8 mouse cellular contexts compared by ENCODE assay signal in the genomic region with DNA sequence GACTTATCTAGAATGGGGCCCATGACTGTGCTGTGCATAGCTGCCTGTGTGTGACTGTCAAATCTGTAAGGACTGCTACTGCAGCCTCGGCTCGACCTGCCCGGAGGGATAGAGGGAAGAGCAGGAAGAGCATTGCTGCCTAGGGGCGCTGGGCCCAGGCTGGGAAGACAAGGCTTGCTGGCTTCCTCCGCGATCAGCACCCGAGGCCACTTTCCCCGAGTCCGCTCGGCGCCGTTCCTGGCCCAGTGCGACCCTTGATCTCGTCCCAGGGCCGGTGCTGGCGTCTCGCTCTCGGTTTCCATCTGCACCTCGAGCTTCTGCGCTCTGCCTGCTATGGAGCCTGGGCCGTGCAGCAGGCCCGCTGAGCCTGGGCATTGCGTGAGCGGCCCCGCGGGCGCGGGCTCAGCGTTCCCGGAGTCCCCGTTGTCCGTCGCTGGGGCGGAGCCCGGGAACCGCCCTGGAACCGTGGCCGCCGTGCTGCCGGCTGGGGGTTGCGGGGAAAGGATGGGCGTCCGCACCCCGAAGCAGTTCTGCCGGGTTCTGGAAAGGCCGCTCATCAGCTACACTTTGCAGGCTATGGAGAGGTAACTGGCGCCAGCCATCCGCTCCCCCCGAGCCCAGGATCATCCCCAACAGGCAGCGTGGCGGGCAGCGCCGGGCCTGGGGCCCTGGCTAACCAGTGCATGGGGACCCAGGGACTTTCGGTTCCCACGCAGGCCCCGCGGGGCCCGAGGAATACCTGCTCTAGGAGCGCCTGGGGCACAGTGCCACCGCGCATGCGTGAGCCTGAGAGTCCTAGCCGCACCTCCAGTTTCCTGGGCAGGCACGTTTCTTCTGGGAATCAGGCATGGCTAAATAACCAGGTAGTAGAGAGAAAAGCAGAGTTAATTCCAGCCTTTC. TPM values are rescaled to one million over a fixed set of nuclear protein-coding genes. Genes with fewer than 3 reads are reported as not detected.
DNase-seq lines count a peak whose midpoint lies in the region; ATAC-seq lines count a peak whose summit lies in the region.

TSS of gene Ispd (plus strand) at position 10 of the 900 bp plus-strand sequence.
TSS of gene D630036H23Rik (minus strand) at position 741 of the 900 bp plus-strand sequence.

- H3K27me3 ChIP-seq in hindbrain, embryonic 14.5 days (ENCODE audit: control insufficient read depth, insufficient read depth, low read length) = no peaks in the 10 kb centered on the region

- no peaks in the 10 kb centered on the region for H3K9me3 ChIP-seq in hindbrain, embryonic 14.5 days (ENCODE audit: control insufficient read depth, low read length)

- H3K9ac ChIP-seq in hindbrain, embryonic 14.5 days = peak within 1 kb of the TSS; percentile 98

- H3K4me2 ChIP-seq in hindbrain, embryonic 14.5 days (replicated peaks) = peak within 1 kb of the TSS; percentile 76

- under 1% methylated on average over 64 of the region's 64 CpGs for WGBS in hindbrain, embryonic 14.5 days

- peak within 1 kb of the TSS; percentile 68 for H3K4me3 ChIP-seq in hindbrain, embryonic 14.5 days (replicated peaks; ENCODE audit: low read length)

- peak; percentile 89 for DNase-seq in R1 (ENCODE audit: low read depth, low spot score)
- peak; percentile 94 for DNase-seq in cerebellum, postnatal 10 days
- DNase-seq in frontal cortex, postnatal 25 days (ENCODE audit: low spot score in 2 of 2) = peak; percentile 76 to 77
- peak; percentile 85 for DNase-seq in hindbrain, embryonic 14.5 days (ENCODE audit: low spot score)
- DNase-seq in layer of hippocampus, postnatal 25 days (ENCODE audit: extremely low spot score in 1 of 2, low spot score in 1 of 2) = peak; percentile 75 to 86
- DNase-seq in lung, postnatal 14 days = peak; percentile 88
- peak; percentile 88 for DNase-seq in ovary, postnatal 36 days (ENCODE audit: low spot score)
- peak; percentile 80 for DNase-seq in thymus, postnatal 14 days

- no peaks in the 10 kb centered on the region for H3K36me3 ChIP-seq in hindbrain, embryonic 14.5 days (replicated peaks; ENCODE audit: control insufficient read depth, insufficient read depth)

- H3K4me1 ChIP-seq in hindbrain, embryonic 14.5 days (replicated peaks; ENCODE audit: control insufficient read depth, insufficient read depth, low read length) = peaks cover 19% of the 10 kb centered on the region

- H3K27ac ChIP-seq in hindbrain, embryonic 14.5 days = peak within 1 kb of the TSS; percentile 98

- peak; percentile 96 for ATAC-seq in hindbrain, embryonic 14.5 days (ENCODE audit: low FRiP score)

RNA-seq across cellular contexts. Expression of gene Ispd, which starts in this region (rescaled TPM):
- 14.9 and 16.1 TPM in 2 replicates for polyA plus RNA-seq in hindbrain, embryonic 14.5 days (2014; fragmentation: Nextera tagmentation; extraction: Ambion mirVana)
- 10 to 100 TPM; 11.7 to 13.8 TPM for total RNA-seq in layer of hippocampus, postnatal 25 days (2021)

RNA-seq across cellular contexts. Expression of gene D630036H23Rik, which starts in this region (rescaled TPM):
- 2.7 and 2.8 TPM in 2 replicates for polyA plus RNA-seq in hindbrain, embryonic 14.5 days (2014; fragmentation: Nextera tagmentation; extraction: Ambion mirVana)
- total RNA-seq in layer of hippocampus, postnatal 25 days (2021) = 1 to 10 TPM; 2.4 TPM

Comparison
In these comparisons a context has a peak if more than half of its experiments do, and no peak if none do; other contexts are left out.
1. Peak in every context shown above with its lines: DNase-seq, ATAC-seq, H3K4me3 ChIP-seq and H3K27ac ChIP-seq.